Mouse (Mus musculus): ENCODE measurements at regions not wholly inside any gene's neighbourhood (a gene's known extent, or its start where the extent isn't known, plus 50 kb on each side); places are given as distances from the start of the nearest gene placed in this dataset.

- no peak for DNase-seq (ENCODE audit: low spot score)
Observed at GRCm38 (mm10) chr3:38397615-38397956, 87.1 kb downstream of the Ankrd50 start.

- no peak for DNase-seq (ENCODE audit: low spot score)
Observed at GRCm38 (mm10) chr3:38396760-38397614, 87.7 kb downstream of the Ankrd50 start.

- no peak for DNase-seq (ENCODE audit: low spot score)
Observed at GRCm38 (mm10) chr3:38394308-38394707, 90.3 kb downstream of the Ankrd50 start.

- no peak for DNase-seq (ENCODE audit: low spot score)
Observed at GRCm38 (mm10) chr3:38389647-38390046, 95.0 kb downstream of the Ankrd50 start.

- DNase-seq (ENCODE audit: low spot score): no peak
Observed at GRCm38 (mm10) chr3:38388961-38389360, 95.7 kb downstream of the Ankrd50 start.

- DNase-seq (ENCODE audit: low spot score): no peak
Observed at GRCm38 (mm10) chr3:38382743-38383142, 101.9 kb downstream of the Ankrd50 start.

GRCm38 (mm10) chr3:38381623-38382022 is 103.0 kb downstream of the Ankrd50 start:
- peak; percentile 7 for DNase-seq (ENCODE audit: low spot score)

- no peak for DNase-seq (ENCODE audit: low spot score)
Observed at GRCm38 (mm10) chr3:38373690-38374089, 111.0 kb downstream of the Ankrd50 start.

GRCm38 (mm10) chr3:38371702-38372101 is 112.9 kb downstream of the Ankrd50 start:
- no peak for DNase-seq (ENCODE audit: low spot score)

- DNase-seq (ENCODE audit: low spot score): no peak
Observed at GRCm38 (mm10) chr3:38363888-38364287, 120.8 kb downstream of the Ankrd50 start.

GRCm38 (mm10) chr3:38361411-38361810 is 123.2 kb downstream of the Ankrd50 start:
- DNase-seq (ENCODE audit: low spot score): no peak

GRCm38 (mm10) chr3:38360974-38361373 is 123.7 kb downstream of the Ankrd50 start:
- no peak for DNase-seq (ENCODE audit: low spot score)

- DNase-seq (ENCODE audit: low spot score): peak; percentile 64
Observed at GRCm38 (mm10) chr3:38360421-38360921, 124.2 kb downstream of the Ankrd50 start.

- peak; percentile 86 for DNase-seq (ENCODE audit: low spot score)
Observed at GRCm38 (mm10) chr3:38357905-38358491, 126.6 kb downstream of the Ankrd50 start.

- no peak for DNase-seq (ENCODE audit: low spot score)
Observed at GRCm38 (mm10) chr3:38344283-38344682, 140.4 kb downstream of the Ankrd50 start.

GRCm38 (mm10) chr3:38341666-38342065 is 143.0 kb downstream of the Ankrd50 start:
- no peak for DNase-seq (ENCODE audit: low spot score)

- no peak for DNase-seq (ENCODE audit: low spot score)
Observed at GRCm38 (mm10) chr3:38333321-38333910, 151.2 kb downstream of the Ankrd50 start.

- no peak for DNase-seq (ENCODE audit: low spot score)
Observed at GRCm38 (mm10) chr3:38331169-38331568, 153.5 kb downstream of the Ankrd50 start.

GRCm38 (mm10) chr3:38327286-38327685 is 157.4 kb downstream of the Ankrd50 start:
- no peak for DNase-seq (ENCODE audit: low spot score)

- DNase-seq (ENCODE audit: low spot score): no peak
Observed at GRCm38 (mm10) chr3:38326211-38326610, 158.4 kb downstream of the Ankrd50 start.

- DNase-seq (ENCODE audit: low spot score): no peak
Observed at GRCm38 (mm10) chr3:38324663-38325062, 160.0 kb downstream of the Ankrd50 start.

GRCm38 (mm10) chr3:38322426-38322825 is 162.2 kb downstream of the Ankrd50 start:
- no peak for DNase-seq (ENCODE audit: low spot score)

- no peak for DNase-seq (ENCODE audit: low spot score)
Observed at GRCm38 (mm10) chr3:38321620-38322019, 163.0 kb downstream of the Ankrd50 start.
